Mouse (Mus musculus): ENCODE measurements around the gene Mdga1. TPM values are rescaled to one million over a fixed set of nuclear protein-coding genes. Genes with fewer than 3 reads are reported as not detected.

Gene Mdga1
- polyA plus RNA-seq, 1 experiment from 2014 or later, result 7.4 TPM

GRCm38 (mm10) chr17:29852846-29853486 is 116.9 kb downstream of the Mdga1 start:
- H3K9me3 ChIP-seq (replicated peaks), result no peaks in the 10 kb centered on the region
- H3K27me3 ChIP-seq, result no peaks in the 10 kb centered on the region
- peaks cover 8% of the 10 kb centered on the region; the same call in 1 of the 2 replicates for H3K36me3 ChIP-seq (ENCODE audit: poor library complexity, severe bottlenecking)
- ATAC-seq, result no peak
- H3K27ac ChIP-seq, result no peak overlapping the region
- no peak overlapping the region for H3K9ac ChIP-seq
- WGBS, result 51% methylated on average over 8 of the region's 8 CpGs
- H3K4me1 ChIP-seq, result peaks cover 25% of the 10 kb centered on the region
- H3K4me3 ChIP-seq, result no peak overlapping the region
- no peak overlapping the region for H3K4me2 ChIP-seq

DNA sequence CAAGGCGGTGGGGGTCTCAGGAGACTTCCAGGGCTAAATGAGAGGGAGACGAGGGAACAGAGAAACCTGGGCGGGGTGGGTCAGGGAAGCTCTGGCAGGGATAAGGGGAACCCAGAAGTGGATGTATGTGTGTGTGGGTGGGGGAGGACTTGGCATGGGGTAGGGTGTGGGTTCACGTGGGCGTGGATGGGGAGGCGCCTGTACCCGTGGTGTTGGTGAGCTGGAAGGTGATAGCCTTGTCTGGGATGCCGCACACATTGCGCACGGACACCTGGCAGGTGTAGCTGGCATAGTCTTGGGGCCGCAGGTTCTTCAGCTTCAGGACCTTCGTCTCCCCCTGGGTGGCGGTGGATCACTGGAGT is 120.5 kb downstream of the Mdga1 start:
- Histone ChIP-seq H3K9ac (no peak overlapping the region), H3K9me3 (replicated peaks) (no peaks in the 10 kb centered on the region), H3K4me3 (no peak overlapping the region), H3K4me1 (peaks cover 8% of the 10 kb centered on the region), H3K4me2 (no peak overlapping the region), H3K27me3 (no peaks in the 10 kb centered on the region), H3K36me3 (ENCODE audit: poor library complexity, severe bottlenecking) (peaks cover 25% of the 10 kb centered on the region), H3K27ac (no peak overlapping the region)
- peak; percentile 45; the same call in 1 of the 2 replicates for ATAC-seq
- 83% methylated on average over 12 of the region's 13 CpGs for WGBS

DNA sequence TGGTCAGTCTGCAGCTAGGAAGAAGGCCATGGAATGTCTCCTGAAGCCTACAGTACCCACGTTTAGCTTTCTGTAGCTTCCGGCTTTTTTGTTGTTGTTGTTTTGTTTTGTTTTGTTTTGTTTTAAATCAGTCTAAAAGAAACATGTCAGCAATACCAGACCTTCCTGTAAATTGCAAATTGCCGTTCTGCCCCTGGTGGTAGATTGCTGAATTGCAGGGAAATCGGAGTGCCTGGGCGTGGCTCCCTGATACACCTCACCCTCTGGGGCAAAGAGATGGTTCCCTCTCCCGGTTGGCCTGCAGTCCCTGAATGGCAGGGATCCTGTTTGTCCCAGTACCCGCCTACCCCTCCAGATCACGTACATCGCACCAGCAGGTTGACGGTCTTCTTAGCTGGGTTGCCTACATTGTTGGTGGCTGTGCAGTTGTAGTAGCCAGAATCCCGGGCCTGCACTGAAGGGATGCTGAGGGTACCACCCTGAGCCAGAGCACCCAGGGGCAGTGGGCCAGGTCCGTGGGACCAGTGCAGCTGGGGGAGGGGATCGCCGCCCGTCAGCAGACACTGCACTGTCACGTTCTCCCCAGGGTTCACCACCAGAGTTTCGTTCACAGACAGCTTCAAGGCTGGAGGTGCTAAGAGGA is 121.0 kb downstream of the Mdga1 start:
- H3K4me1 ChIP-seq, result peaks cover 8% of the 10 kb centered on the region
- no peaks in the 10 kb centered on the region for H3K27me3 ChIP-seq
- no peak overlapping the region for H3K9ac ChIP-seq
- ATAC-seq, result peak; percentile 33; the same call in 1 of the 2 replicates
- H3K4me2 ChIP-seq, result no peak overlapping the region
- H3K27ac ChIP-seq, result no peak overlapping the region
- peaks cover 25% of the 10 kb centered on the region for H3K36me3 ChIP-seq (ENCODE audit: poor library complexity, severe bottlenecking)
- 27% methylated on average over 17 of the region's 17 CpGs for WGBS
- H3K4me3 ChIP-seq, result no peak overlapping the region
- no peaks in the 10 kb centered on the region for H3K9me3 ChIP-seq (replicated peaks)

DNA sequence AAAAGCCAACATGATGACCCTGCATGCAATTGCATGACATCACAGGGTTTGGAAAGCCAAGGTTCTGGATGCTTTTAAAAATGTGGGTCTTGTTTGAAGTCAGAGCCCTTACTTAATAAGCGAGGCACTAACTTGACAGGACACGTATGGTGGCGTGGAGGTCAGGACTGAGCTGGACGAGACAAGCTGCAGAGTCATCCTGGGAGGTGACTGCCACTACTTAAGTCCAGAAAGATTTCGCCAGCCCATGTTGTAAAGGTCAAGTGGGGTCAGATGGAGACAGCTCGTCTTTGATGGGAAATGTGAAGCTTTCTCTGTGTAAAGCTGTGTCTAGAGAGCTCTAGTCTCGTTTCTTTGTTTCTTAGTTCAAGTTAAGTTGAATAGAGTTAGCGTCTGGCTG is 122.6 kb downstream of the Mdga1 start:
- H3K36me3 ChIP-seq (ENCODE audit: poor library complexity, severe bottlenecking), result peaks cover 25% of the 10 kb centered on the region
- H3K4me2 ChIP-seq, result no peak overlapping the region
- peaks cover 6% of the 10 kb centered on the region for H3K4me1 ChIP-seq
- no peak for ATAC-seq
- WGBS, result 61% methylated on average over 8 of the region's 8 CpGs
- peaks cover 7% of the 10 kb centered on the region; the same call in 1 of the 2 replicates for H3K27me3 ChIP-seq
- no peak overlapping the region for H3K4me3 ChIP-seq
- no peaks in the 10 kb centered on the region for H3K9me3 ChIP-seq (replicated peaks)
- H3K27ac ChIP-seq, result no peak overlapping the region
- no peak overlapping the region for H3K9ac ChIP-seq

- no peaks in the 10 kb centered on the region for H3K9me3 ChIP-seq (replicated peaks)
- no peak overlapping the region for H3K4me2 ChIP-seq
- no peak overlapping the region for H3K27ac ChIP-seq
- H3K36me3 ChIP-seq (ENCODE audit: poor library complexity, severe bottlenecking), result peaks cover 21% of the 10 kb centered on the region
- no peak overlapping the region for H3K9ac ChIP-seq
- H3K27me3 ChIP-seq, result peaks cover 7% of the 10 kb centered on the region; the same call in 1 of the 2 replicates
- no peak for ATAC-seq
- peaks cover 16% of the 10 kb centered on the region for H3K4me1 ChIP-seq
- WGBS, result 92% methylated on average over 15 of the region's 15 CpGs
- H3K4me3 ChIP-seq, result no peak overlapping the region
Measured at GRCm38 (mm10) chr17:29846284-29846683, 123.6 kb downstream of the Mdga1 start.

DNA sequence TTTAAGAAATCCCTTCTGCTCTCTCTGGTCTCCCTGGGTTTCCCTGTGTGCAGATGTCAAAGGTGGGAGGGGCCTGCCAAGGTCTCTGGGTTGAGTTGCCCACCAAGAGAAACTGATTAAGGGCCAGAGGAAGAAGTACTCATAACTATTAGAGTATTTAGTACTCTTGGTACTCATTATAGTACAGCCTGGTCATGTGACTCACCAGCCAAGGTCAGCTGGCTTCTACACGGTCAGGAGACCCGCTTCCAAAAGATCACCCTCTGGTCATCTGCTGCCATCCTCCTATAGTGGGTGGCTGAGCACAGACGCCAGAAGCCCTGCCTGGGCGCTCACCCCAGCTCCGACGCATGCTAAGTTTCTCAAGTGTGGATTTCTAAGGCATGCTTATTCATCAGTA is 124.9 kb downstream of the Mdga1 start:
- 88% methylated on average over 6 of the region's 6 CpGs for WGBS
- Histone ChIP-seq H3K36me3 (ENCODE audit: poor library complexity, severe bottlenecking) (peaks cover 21% of the 10 kb centered on the region), H3K4me2 (no peak overlapping the region), H3K4me3 (no peak overlapping the region), H3K4me1 (peaks cover 19% of the 10 kb centered on the region), H3K27me3 (peaks cover 7% of the 10 kb centered on the region; the same call in 1 of the 2 replicates), H3K9ac (no peak overlapping the region), H3K9me3 (replicated peaks) (no peaks in the 10 kb centered on the region), H3K27ac (no peak overlapping the region)
- ATAC-seq, result no peak

DNA sequence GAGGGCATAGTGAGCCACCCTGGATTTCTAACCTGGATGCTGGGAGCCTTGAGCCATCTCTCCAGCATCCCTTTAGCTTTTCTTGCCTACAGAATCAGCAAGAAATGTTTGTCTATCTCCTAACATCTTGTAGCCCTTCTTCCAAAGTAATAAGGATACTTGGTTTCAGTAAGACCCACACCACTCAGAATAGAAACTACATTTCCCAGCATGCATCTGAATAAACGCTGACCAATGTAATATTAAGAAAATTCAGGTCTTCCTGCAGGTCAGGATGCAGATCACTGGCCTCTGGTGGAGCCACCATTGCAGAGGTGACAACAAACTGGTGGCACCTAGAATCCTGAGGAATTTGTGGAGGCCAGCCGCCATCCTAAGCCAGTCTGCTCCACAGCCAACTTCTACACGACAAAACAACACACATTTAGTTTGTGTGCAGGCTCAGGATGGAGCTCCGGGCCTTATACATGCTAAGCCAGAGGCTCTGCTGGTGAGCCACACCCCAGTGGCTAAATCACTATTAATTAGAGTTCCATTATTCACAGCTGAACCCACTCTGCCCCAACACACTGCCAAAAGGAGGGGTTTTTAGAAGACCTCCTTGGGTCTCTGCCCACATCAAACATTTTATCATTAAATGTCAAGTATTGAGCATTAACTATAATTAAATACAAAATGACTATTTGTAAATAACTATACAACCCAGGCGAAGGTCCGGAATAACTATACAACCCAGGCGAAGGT is 126.3 kb downstream of the Mdga1 start:
- H3K4me2 ChIP-seq, result no peak overlapping the region
- no peak overlapping the region for H3K4me3 ChIP-seq
- H3K9me3 ChIP-seq (replicated peaks), result no peaks in the 10 kb centered on the region
- no peak overlapping the region for H3K27ac ChIP-seq
- H3K27me3 ChIP-seq, result peaks cover 7% of the 10 kb centered on the region; the same call in 1 of the 2 replicates
- H3K9ac ChIP-seq, result no peak overlapping the region
- no peak for ATAC-seq
- H3K4me1 ChIP-seq, result peaks cover 31% of the 10 kb centered on the region
- peaks cover 27% of the 10 kb centered on the region for H3K36me3 ChIP-seq (ENCODE audit: poor library complexity, severe bottlenecking)
- WGBS, result 87% methylated on average over 7 of the region's 7 CpGs

DNA sequence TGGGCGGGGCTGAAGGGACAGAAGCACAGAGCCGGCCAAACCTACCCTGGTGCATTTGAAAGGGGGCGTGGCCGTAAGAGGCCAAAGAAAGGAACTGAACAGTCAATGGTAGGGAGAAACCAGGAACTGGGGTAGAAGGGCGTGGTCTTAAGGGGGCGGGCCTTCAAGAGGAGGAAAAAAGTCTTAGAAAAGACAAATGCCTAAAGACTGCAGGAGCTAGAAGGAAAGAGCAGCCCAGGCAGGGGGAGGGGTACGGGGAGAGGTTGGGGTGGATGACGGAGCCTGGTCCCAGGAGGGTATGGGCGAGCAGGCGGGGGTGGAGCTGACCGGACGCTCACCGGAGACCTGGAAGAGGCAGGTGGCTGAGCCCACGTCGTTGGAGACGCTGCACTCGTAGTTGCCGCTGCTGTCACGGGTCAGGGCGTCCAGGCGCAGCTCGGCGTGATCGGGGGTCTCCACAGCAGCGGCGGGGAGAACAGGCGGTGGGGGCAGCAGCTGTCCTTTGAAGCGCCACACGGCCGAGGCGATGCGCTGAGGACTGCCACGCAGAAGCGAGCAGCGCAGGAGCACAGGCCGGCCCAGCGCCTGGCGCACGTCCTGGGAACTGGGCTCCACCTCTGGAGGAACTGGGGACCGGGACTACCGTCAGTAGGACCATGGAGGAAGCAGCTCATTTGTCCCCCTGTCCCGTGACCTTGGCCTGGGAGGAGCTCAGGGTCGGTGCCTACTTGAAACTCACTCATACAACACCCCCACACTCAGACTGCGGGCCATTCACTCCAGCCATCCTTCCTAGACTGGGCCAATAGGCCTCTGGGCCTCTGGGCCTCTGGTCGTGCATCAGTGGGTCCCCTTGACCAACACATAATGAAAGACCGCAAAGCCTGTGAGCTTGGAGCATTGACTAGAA is 127.9 kb downstream of the Mdga1 start:
- Histone ChIP-seq H3K36me3 (ENCODE audit: poor library complexity, severe bottlenecking) (peaks cover 25% of the 10 kb centered on the region), H3K4me3 (peak overlapping the region; percentile 38), H3K9me3 (replicated peaks) (no peaks in the 10 kb centered on the region), H3K27me3 (peaks cover 7% of the 10 kb centered on the region; the same call in 1 of the 2 replicates), H3K4me2 (peak overlapping the region; percentile 70), H3K27ac (no peak overlapping the region), H3K4me1 (peaks cover 45% of the 10 kb centered on the region), H3K9ac (peak overlapping the region; percentile 56; the same call in 1 of the 2 replicates)
- 6% methylated on average over 41 of the region's 46 CpGs for WGBS
- peak; percentile 31; the same call in 1 of the 2 replicates for ATAC-seq

DNA sequence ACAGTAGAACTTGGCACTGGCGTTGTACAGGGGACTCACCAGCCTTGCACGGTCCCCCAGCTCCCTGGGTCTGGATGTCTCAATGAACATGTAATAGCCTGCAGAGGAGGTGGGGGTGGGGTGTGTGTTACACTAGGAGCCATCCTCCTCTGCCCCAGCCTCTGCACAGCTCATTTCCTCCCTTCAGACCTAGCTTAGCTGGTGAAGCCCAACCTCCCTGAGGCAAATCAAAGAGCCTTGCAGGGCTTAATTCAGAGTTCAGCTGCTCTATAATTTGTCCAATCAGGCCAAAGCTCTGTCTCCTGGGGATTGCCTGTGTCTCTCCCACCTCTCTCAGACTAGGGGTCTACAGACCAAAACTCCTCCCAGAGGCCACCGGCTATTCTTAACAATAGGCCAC is 131.9 kb downstream of the Mdga1 start:
- no peak for ATAC-seq
- H3K9ac ChIP-seq, result no peak overlapping the region
- H3K4me1 ChIP-seq, result peaks cover 54% of the 10 kb centered on the region
- no peak overlapping the region for H3K4me2 ChIP-seq
- H3K4me3 ChIP-seq, result no peak overlapping the region
- peaks cover 15% of the 10 kb centered on the region for H3K36me3 ChIP-seq (ENCODE audit: poor library complexity, severe bottlenecking)
- peak overlapping the region; percentile 7 for H3K27ac ChIP-seq
- no peaks in the 10 kb centered on the region for H3K9me3 ChIP-seq (replicated peaks)
- WGBS, result 26% methylated on average over 3 of the region's 3 CpGs
- H3K27me3 ChIP-seq, result peaks cover 7% of the 10 kb centered on the region; the same call in 1 of the 2 replicates

GRCm38 (mm10) chr17:29837441-29837840 is 132.4 kb downstream of the Mdga1 start:
- Histone ChIP-seq H3K9me3 (replicated peaks) (no peaks in the 10 kb centered on the region), H3K4me1 (peaks cover 52% of the 10 kb centered on the region), H3K9ac (no peak overlapping the region), H3K4me2 (no peak overlapping the region), H3K27me3 (0 out of 2 replicates have a peak, but pooled peaks cover 1% of the 10 kb centered on the region), H3K4me3 (no peak overlapping the region), H3K27ac (peak overlapping the region; percentile 7), H3K36me3 (ENCODE audit: poor library complexity, severe bottlenecking) (peaks cover 15% of the 10 kb centered on the region)
- no peak for ATAC-seq
- 74% methylated on average over 8 of the region's 8 CpGs for WGBS

- no peak overlapping the region for H3K9ac ChIP-seq
- 65% methylated on average over 7 of the region's 7 CpGs for WGBS
- no peaks in the 10 kb centered on the region for H3K27me3 ChIP-seq
- H3K4me2 ChIP-seq, result no peak overlapping the region
- H3K9me3 ChIP-seq (replicated peaks), result no peaks in the 10 kb centered on the region
- no peak overlapping the region for H3K4me3 ChIP-seq
- H3K27ac ChIP-seq, result peak overlapping the region; percentile 88
- peaks cover 28% of the 10 kb centered on the region for H3K36me3 ChIP-seq (ENCODE audit: poor library complexity, severe bottlenecking)
- peak; percentile 55; the same call in 1 of the 2 replicates for ATAC-seq
- peaks cover 43% of the 10 kb centered on the region for H3K4me1 ChIP-seq
Measured at GRCm38 (mm10) chr17:29834768-29835167, 135.1 kb downstream of the Mdga1 start.
